Mouse (Mus musculus) retina, adult 2 months (tissue): ENCODE data around the gene Adora1.

Experiments
- DNase-seq: peaks from one replicate; pipeline ENCODE4 v3.0.0-alpha.2; 2012; ENCODE audit warnings: low read depth, low spot score

The Adora1 gene

DNA sequence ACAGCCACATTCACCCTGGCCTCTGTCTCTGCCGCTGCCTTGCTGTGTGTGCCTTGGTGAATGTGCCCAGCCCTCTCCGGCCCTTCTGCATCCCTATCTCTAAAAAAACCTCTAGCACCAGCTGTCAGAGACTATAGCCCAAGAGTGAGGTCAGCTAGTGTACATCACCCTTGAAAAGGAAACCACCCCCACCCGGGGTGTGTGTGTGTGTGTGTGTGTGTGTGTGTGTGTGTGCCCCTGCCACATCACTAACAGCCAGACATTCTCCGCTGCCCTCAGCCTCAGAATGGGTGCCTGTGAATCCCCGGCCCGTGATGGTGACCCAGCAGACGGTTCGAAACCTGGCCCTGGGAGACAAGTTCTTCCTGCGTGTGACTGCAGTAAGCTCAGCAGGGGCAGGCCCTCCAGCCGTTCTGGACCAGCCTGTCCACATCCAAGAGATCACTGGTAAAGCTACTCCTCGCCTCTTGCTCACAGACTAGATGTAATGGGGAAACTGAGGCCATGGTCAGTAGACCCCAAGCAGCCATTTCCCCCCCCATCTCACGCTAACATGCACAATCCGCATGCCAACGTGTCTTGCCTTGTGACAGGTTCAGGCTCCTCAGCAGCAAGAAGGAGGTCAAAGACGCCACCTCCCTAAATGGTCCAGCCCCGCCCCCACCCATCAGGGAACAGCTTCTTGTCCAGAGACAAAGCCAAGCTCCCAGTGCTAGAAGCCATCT lies 40.8 kb downstream of the Adora1 start:
- no peak for DNase-seq

DNA sequence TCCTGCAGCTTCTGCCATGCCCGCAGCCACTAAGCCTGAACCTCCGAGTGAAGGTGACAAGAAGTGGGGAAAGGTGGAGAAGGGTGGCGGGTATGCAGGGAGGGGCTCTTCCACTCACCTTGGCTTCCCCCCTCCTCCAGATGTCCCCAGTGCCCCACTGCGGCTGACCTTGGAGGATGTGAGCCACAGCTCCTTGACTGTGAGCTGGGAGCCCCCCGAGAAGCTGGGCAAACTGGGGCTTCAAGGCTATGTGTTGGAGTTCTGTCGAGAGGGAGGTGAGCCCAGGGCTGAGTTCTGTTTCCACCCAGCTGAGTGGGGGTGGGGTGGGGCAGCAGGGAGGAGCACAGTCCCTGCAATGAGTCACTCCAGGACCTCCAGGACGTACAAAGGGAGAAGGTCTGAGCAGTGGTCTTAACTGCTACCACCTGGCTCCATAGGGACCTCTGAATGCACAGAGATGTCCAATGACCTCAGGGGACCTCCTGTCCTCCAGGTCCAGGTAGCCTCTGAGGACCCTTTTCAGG lies 41.5 kb downstream of the Adora1 start:
- no peak for DNase-seq

DNA sequence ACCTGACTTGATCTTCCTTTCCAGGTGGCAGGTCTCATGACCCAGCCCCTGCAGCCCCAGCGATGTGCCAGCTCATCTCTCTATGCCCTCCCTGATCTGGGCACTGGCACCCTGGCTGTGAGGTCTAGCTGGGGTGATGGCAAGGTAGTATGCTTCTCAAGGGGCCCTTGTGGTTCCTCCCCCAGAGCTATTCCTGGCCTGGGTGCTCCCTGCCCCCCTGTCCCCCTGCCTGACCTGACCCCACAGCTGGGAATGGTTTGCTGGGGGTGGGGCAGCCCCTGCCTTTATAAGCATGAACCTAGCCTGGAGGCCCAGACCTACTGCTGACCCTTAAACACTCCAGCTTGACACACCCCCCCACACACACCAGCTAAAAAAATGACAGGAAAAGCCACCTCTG lies 42.1 kb downstream of the Adora1 start, which contains the start of gene Mybph:
TSS of gene Mybph (plus strand) at position 323 of the 400 bp plus-strand sequence.
- DNase-seq: no peak

DNA sequence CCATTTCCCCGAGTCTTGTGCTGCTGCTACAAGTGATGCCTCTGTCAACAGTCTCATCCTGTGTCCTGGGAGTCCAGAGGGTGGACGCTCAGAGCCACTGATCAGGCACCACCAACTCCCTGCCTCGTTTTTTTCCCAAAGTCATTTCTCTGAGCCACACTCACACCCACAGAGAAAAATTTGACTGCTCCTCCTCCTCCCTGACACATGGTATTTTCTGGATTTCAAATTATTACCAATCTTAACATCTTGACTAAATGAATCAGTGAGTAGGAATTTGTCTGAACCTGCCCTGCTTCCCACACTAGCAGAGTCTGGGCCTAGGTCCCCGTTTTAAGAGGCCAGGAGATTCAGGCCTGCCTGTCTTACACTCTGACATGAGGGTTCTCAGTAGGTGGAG lies 43.2 kb downstream of the Adora1 start:
- no peak for DNase-seq

DNA sequence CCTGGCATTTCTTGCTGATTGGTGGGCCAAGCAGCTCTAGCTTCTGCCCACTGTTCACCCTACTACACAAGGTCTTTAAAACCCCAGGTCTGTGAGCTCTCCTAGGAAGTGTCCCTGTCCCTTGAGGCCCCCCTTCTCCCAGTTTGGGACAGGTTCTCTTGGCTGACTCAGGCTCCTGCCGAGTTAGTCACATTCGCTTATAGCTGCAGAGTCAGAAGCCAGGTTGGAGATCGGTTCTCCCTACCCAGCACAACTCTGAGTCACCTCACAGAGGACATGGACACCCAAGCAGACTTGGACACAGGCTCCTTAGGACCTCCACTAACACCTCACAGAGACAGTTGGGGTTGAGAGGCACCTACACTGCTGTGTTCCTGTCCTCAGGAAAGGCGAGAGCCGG lies 44.0 kb downstream of the Adora1 start:
- no peak for DNase-seq

DNA sequence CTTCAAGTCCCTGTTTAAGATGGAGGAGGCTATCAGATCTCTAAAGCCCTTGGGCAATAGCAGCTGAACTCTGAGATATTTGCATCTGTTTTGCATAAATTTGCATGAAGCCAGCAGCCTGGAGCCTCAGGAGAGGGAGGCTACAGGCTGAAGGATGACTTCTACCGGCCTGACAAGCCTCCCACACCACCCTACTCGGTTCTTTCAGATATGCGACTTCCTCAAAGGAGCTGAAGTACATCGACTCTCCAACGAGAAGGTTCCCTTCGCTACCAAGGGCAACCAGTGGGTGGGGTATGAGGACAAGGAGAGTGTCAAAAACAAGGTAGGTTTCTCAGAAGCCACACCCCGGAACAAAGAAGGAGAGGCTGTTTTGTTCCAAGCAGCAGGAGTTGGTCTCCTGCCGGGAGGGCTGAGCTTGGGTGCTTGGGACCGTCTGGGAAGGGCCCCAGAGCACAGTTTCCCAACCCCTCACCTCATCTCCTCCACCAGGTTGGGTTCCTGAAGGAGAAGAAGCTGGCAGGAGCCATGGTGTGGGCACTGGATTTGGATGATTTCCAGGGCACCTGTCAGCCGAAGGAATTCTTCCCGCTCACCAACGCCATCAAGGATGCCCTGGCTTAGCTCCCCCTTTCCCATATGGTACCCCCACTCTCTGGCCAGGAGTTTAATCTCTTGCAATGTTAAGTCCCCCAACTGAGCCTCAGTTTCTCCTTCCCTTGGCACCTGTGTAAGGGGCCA lies 46.1 kb downstream of the Adora1 start:
- no peak for DNase-seq

DNA sequence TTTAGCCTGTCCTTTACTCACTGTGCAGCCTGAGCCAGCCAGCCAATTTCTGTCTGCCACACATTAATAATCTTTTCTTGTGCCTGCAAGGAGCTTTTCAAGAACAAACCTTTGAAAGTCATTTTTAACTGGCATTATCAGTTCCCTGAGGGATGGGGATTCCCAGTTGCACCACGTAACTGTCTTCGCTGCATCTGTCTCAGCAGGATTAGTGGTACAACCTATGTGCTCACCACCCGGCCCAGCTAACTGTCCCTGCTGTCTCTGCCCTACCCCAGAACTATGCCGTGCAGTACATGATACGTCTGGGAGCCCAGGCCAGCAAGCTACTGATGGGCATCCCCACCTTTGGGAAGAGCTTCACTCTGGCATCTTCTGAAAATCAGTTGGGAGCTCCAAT lies 47.0 kb downstream of the Adora1 start:
- DNase-seq: no peak

DNA sequence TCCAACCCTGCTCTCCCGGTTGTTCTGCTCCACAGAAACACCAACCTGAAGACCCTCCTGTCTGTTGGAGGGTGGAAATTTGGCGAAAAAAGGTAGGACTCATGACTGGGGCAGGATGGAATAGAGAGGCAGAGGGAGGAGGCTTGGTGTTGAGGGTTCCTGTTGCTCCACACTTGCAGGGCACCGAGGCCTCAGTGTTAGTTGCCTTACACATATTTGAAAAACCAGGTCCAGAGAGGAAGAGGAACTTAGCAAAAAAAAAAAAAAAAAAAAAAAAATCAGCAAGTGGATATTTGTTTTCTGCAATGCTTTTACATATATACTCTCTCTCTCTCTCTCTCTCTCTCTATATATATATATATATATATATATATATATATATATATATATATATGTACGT lies 51.1 kb downstream of the Adora1 start:
- DNase-seq: no peak

DNA sequence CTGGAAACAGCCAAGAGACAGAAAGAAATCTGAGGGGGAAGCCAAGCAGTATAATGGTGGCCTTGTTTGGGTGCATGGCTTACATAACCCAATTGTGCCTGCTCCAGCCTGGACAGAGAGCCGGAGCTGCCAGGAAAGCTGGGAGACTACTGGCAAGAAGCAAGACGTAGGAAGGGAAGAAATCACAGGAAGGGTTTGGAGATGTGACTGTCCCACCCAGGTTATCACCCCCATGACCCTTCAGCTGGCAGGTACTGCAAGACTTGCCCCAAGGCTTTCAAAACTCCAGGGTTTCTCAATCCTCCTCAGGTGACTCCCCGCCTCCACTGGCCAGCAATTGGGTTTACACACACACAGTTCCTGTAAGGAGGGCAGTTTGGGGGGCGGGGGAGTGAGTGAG lies 53.2 kb downstream of the Adora1 start, which contains the start of gene Chil1:
TSS of gene Chil1 (plus strand) at position 152 of the 400 bp plus-strand sequence.
- no peak for DNase-seq

DNA sequence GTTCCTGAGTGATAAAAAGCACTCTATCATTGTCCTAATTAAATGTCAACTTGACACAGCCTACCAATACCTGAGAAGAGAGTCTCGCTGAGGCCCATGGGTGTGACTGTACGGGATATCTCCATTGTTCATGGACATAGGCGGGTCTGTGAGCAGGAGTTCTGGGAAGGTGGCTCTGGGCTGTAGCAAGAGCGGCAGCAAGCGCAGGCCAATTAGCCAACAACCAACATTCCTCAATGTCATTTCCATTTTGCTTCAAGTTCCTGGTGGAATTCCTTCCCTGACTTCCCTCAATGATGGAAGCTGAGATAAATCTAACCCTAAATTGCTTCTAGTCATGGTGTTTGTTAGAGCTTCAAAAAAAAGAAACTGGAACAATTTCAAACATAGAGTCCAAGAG lies 57.3 kb downstream of the Adora1 start:
- no peak for DNase-seq

DNA sequence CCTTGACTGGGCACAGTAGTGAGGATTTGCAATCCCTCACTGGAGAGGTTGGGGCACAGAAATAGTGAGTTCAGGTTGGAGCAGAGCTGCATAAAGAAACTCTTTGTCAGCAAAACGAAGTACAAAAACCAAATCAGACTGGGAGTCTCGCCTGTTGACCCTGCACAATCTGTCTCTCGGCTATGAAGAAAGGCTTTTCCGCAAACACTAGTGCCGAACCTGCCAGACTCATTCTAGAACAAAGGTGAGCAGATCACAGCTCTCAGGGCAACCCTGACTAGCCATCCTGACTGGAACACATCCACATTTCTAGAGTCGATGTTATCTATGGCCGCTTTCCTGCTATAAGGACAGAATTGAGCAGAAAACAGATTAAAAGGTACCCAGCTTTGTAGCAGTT lies 62.1 kb downstream of the Adora1 start:
- DNase-seq: no peak

DNA sequence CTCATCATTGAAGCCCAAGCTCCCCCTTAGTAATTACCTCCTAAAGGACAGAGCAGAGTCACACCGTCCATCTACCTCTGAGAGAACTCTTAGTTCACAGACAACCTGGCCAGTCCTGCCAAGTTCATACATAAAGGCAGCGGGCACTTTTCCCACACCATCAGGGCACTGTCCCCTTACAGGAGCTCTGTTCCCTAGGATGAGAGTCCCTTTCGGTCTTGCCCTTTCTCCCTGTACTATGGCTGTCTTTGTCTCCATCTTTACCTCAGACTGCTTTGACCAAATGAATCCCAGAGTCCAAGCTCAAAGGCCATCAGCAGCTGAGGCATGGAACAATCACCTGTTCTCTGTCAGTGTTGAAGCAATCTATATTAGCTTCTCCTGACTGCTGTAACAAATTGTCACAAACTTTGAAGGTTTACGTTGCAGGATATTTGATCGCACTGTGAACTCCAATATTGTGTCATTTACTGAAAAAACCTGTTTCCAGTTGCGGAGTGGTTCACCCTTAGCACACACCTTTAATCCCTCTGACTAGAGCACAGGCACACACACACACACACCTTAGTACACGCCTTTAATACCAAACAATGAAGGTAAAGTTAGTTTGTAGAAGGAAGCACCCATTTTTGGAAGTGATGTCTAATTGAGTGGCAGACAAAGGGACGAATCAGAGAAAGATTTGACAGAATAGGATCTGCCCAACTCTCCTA lies 66.1 kb downstream of the Adora1 start:
- no peak for DNase-seq

DNA sequence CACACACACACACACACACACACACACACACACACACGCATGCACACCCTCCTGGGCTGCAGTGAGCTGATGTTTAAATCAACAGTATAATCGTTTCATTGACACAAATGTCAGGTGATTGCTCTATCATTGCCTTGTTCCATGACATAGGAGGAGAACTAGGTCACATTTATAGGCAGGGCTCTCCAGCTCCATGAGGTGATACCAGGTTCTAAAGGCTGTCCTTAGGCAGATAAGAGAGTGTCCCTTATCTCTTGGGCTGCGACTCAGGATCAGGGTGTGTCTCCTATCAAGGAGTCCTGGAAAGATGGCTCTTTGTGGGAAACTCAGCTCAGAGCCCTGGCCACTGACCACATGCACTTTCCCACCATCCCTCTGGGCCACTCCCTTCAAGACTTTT lies 66.7 kb downstream of the Adora1 start:
- DNase-seq: no peak

DNA sequence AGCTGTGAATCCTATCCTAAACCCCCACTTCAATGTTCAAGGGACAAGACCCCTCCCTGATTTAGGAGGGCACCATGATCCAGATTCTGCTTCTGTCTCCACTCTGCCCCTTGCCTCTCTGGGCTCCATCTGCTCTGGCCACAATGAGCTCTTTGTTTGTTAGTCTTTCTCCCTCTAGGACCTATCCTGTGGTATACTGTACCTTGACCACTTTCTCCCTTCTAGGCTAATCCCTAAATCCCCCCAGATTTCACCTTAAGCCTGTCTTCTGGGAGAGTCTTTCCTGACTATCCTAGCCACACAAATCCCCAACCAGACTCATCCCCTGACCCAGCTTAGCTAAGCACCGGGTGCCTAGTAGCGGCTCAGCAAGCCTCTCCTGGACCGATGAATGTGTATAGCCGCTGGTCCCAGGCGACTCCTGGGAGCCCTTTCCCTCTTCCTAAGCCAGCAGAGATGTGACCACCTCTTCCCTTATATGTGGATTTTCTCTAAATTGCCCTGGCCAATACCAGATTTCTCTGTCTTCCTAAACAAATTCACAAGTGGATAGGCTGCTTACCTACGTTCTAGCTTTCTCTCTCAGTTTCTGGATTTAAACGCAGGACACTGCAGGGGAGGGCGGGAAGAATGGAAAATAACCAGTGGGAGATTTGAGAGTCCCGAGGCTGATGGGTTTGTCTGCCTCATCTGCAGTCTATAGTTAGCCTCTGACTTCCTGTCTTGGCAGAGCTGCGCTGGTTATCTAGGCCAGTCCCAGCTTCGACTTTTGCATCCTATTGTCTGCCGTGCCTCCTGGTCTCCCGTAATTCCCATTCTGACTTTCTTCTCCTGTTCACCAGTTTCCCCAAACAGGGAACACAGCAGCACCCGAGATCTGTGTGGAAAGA lies 67.6 kb downstream of the Adora1 start:
- no peak for DNase-seq

DNA sequence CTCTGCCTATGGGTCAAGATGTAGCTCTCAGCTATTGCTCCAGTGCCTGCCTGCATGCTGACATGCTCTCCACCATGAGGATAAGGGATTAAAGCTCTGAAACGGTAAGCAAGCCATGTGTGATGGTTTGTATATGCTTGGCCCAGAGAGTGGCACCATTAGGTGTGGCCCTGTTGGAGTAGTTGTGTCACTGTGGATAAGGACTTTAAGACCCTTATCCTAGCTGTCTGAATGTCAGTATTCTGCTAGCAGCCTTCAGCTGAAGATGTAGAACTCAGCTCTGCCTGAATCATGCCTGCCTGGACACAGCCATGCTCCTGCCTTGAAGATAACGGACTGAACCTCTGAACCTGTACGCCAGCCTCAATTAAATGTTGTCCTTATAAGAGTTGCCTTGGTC lies 68.7 kb downstream of the Adora1 start:
- no peak for DNase-seq

DNA sequence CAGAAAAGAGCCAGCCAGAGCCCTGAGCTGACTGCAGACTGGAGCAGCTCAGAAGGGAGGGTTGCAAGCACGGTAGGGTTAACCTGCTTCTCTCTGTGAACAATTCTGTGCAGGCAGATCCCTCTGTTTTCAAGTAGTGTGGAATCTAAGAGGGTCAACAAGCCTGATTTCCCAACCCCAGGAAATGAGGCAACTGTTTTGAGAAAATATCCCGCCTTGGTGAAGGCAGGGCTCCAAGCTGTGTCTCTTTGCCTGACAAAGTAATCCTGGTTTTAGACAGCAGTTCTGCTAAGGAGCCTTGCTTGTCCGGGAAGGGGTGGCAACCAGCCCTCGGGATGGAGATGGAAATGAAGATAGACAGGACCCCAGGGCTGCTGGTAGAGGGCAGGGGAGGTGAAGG lies 70.8 kb downstream of the Adora1 start:
- DNase-seq: no peak

DNA sequence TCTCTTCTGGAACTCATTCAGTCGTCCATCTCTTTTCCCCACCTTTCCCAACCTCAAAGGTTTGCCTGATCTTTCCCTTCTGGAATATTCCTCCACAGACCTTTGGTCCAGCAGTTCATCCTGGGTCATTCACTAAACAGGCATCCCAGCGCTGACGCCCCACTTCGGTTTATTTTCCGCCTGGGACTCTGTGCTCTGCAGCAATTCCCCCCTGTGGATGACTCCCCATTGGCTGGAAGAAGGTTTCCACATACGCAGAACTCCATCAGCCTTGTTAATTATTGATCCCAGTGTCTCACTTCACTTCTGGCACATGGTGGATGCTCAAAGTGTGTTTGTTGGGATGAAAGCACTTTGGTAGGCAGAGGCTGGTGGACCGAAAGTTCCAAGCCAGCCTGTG lies 71.8 kb downstream of the Adora1 start:
- DNase-seq: no peak

DNA sequence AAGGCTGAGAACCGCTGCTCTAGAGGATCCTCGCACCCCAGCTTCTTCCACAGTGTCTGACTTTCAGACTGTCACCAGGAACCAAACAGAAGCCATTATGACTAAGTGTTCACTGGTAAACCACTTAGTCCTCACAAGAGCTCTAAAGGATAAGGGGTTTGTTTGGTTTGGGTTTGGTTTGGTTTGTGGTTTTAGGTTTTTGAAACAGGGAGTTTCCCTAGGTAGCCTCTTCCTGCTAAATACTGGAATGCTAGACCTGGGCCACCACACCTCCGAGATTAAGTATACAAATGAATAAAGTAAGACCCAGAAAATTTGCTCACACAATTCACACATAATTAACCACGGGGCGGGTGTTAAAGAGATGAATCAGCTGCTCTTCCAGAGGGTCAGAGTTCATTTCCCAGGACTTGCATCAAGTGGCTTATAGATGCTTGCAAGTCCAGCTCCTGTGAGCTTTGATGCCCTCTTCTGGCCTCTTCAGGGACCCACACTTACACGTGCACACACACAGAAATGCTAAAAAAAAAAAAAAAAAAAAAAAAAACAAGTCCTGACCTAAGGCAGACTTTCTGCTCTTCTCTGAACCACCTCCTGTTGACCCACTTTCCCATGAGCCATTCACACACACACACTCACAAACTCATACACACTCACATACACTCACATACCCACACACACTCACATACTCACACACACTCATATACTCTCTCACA lies 72.6 kb downstream of the Adora1 start:
- no peak for DNase-seq

DNA sequence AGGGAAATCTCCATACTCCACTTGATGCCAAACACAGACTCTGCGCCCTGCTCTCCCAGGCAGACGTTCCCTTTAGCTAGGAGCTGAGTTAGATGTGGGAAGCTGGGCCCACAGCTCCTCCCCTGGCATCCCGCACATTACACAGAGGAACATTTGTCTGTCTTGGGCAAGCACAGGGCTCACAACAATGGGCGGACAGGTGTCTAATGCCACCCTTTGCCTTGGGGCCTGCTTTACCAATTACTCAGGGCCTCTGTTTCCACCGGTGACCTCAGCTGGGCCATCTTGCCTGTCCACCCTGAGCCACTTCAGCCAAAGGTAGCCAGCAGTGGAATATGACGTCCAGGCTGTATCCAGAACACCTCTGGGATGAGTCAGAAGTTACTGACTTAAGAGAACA lies 73.8 kb downstream of the Adora1 start:
- no peak for DNase-seq

DNA sequence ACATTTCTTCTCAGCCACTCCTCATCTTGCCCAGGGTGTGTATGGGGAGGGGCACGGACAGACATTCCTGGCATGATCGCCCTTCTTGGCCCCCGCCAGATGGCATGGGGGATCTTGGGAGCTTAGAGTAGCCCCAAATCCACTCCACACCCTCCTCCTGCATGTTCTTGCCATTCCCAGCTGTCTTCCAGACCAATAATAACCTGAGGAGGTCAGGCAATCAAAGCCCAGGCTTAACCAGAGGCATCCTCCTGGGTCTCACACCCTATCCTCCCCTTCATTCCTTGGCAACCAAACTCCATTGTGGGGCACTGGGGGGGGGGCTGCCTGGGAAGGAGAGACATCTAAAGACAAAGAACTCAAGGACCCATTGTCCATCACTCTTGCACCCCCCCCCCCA lies 74.8 kb downstream of the Adora1 start:
- DNase-seq: no peak

DNA sequence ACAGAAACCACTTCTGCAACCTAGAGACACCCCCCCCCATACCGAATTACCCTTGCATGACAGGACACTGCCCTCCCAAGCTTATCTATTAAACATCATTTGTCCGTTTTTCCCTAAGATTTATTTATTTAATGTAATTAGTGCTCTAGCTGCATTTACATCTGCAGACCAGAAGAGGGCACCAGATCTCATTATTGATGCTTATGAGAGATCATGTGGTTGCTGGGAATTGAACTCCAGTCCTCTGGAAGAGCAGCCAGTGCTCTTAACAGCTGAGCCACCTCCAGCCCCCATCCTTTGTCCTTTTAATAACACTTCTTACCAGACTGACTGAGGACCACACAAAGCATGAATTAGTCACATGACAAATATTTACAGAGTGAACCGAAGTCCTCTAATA lies 80.6 kb downstream of the Adora1 start:
- DNase-seq: no peak
